Mouse (Mus musculus): Measurements from ENCODE around the gene Iqschfp. TPM values are rescaled to one million over a fixed set of nuclear protein-coding genes. Genes with fewer than 3 reads are reported as not detected.

Gene Iqschfp
- polyA plus RNA-seq, 1 experiment from 2014 or later: 0.10 TPM

DNA sequence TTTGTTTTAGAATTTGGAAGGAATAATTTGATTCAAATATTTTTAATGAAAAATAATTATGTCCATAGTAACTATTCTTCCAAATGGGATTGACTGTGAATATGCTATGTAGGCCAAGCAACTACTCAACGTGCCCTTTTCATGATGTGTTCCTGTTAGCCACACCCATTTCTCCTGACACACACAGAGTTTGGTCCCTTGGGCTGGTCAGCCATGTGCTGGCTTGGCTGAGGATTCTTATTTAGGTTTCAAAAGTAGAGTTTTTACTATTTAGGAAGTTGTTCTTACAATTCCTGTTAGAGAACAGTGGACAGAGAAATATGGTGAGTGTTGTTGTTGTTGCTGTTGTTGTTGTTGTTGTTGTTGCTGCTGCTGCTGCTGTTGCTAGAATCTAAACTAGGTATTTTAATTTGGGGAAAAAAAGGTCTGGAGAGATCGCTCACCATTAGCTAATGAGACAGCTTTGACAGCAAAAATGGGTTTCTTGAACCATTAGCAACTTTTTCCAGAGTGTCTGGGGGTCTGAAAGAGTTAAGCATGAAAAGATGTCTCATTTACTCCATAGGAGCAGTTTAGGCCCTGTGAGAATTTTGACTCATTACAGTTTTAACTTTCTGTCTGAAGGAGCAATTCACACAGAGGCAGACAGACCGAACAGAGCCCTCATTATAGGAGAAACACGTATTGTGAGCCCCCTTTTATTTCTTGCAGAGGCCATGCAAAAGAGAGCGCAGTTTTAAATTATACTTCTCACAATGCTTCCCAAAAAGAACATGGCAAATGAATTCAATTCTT lies 247.0 kb downstream of the Iqschfp start:
- 75% methylated on average over 5 of the region's 5 CpGs for WGBS
- Histone ChIP-seq H3K4me1 (ENCODE audit: control insufficient read depth, insufficient read depth, low read length) (no peaks in the 10 kb centered on the region), H3K27ac (ENCODE audit: low read length) (no peak overlapping the region), H3K9ac (ENCODE audit: low read length) (no peak overlapping the region), H3K4me3 (replicated peaks; ENCODE audit: low read length) (no peak overlapping the region), H3K9me3 (replicated peaks; ENCODE audit: control insufficient read depth, low read length) (no peaks in the 10 kb centered on the region), H3K27me3 (ENCODE audit: control insufficient read depth, insufficient read depth, low read length) (no peaks in the 10 kb centered on the region), H3K4me2 (ENCODE audit: low read depth, low read length) (no peak overlapping the region), H3K36me3 (ENCODE audit: control insufficient read depth, insufficient read depth, low read length) (no peaks in the 10 kb centered on the region)
- ATAC-seq (ENCODE audit: insufficient read depth, low FRiP score): no peak

DNA sequence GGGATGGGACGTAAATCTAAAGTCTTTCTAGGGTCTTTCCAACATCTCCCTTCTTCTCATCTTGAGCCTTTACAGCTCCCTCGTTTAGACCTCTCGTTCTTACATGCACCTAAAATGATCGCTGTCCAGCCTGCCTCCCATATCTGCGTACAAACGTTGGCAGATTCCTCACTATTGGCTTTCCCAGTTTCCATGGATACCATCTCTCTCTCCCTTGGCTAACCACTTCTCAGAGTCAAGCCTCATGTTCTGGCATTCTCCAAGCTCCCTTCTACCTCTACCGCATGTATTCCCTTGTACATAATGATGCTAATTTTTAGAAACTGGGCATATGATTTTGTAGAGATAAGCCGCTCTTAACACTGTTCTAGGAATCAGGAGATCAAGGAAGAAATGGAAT lies 258.7 kb downstream of the Iqschfp start:
- 79% methylated on average over 8 of the region's 8 CpGs for WGBS
- H3K9ac ChIP-seq (ENCODE audit: low read length): no peak overlapping the region
- H3K4me1 ChIP-seq (ENCODE audit: control insufficient read depth, insufficient read depth, low read length): no peaks in the 10 kb centered on the region
- no peak overlapping the region for H3K27ac ChIP-seq (ENCODE audit: low read length)
- ATAC-seq (ENCODE audit: insufficient read depth, low FRiP score): no peak
- H3K4me2 ChIP-seq (ENCODE audit: low read depth, low read length): no peak overlapping the region
- H3K27me3 ChIP-seq (ENCODE audit: control insufficient read depth, insufficient read depth, low read length): no peaks in the 10 kb centered on the region
- no peaks in the 10 kb centered on the region for H3K9me3 ChIP-seq (replicated peaks; ENCODE audit: control insufficient read depth, low read length)
- no peak overlapping the region for H3K4me3 ChIP-seq (replicated peaks; ENCODE audit: low read length)
- no peaks in the 10 kb centered on the region for H3K36me3 ChIP-seq (ENCODE audit: control insufficient read depth, insufficient read depth, low read length)

DNA sequence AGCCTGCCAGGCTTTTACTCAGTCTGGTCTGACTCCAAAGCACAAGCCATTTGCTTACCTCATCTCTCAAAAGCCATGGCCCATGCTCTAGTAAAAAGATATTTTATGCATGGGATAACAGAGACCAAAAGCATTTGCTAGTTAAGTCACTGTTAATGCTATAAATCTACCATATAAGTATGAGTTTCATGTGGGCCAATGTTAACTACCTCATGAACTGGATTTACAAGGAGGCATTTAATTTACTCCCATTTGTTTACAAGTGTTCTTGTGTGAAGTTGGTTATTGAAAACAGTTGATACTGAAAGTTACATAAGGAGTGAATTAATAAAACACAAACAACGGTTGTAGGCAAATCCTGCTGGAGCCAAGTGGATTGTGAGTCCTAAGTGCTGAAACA lies 268.1 kb downstream of the Iqschfp start:
- Histone ChIP-seq H3K27me3 (ENCODE audit: control insufficient read depth, insufficient read depth, low read length) (no peaks in the 10 kb centered on the region), H3K36me3 (ENCODE audit: control insufficient read depth, insufficient read depth, low read length) (no peaks in the 10 kb centered on the region), H3K9ac (ENCODE audit: low read length) (no peak overlapping the region), H3K27ac (ENCODE audit: low read length) (no peak overlapping the region), H3K9me3 (replicated peaks; ENCODE audit: control insufficient read depth, low read length) (no peaks in the 10 kb centered on the region), H3K4me3 (replicated peaks; ENCODE audit: low read length) (no peak overlapping the region), H3K4me1 (ENCODE audit: control insufficient read depth, insufficient read depth, low read length) (no peaks in the 10 kb centered on the region), H3K4me2 (ENCODE audit: low read depth, low read length) (no peak overlapping the region)
- no peak for ATAC-seq (ENCODE audit: insufficient read depth, low FRiP score)
- 69% methylated on average over 1 of the region's 1 CpGs for WGBS

- no peak for ATAC-seq (ENCODE audit: insufficient read depth, low FRiP score)
- Histone ChIP-seq H3K4me3 (replicated peaks; ENCODE audit: low read length) (no peak overlapping the region), H3K27ac (ENCODE audit: low read length) (no peak overlapping the region), H3K36me3 (ENCODE audit: control insufficient read depth, insufficient read depth, low read length) (no peaks in the 10 kb centered on the region), H3K4me1 (ENCODE audit: control insufficient read depth, insufficient read depth, low read length) (no peaks in the 10 kb centered on the region), H3K27me3 (ENCODE audit: control insufficient read depth, insufficient read depth, low read length) (no peaks in the 10 kb centered on the region), H3K4me2 (ENCODE audit: low read depth, low read length) (no peak overlapping the region), H3K9me3 (replicated peaks; ENCODE audit: control insufficient read depth, low read length) (no peaks in the 10 kb centered on the region), H3K9ac (ENCODE audit: low read length) (no peak overlapping the region)
- WGBS: 72% methylated on average over 3 of the region's 3 CpGs
Measured at GRCm38 (mm10) chr3:68160760-68161159, 268.7 kb downstream of the Iqschfp start.

DNA sequence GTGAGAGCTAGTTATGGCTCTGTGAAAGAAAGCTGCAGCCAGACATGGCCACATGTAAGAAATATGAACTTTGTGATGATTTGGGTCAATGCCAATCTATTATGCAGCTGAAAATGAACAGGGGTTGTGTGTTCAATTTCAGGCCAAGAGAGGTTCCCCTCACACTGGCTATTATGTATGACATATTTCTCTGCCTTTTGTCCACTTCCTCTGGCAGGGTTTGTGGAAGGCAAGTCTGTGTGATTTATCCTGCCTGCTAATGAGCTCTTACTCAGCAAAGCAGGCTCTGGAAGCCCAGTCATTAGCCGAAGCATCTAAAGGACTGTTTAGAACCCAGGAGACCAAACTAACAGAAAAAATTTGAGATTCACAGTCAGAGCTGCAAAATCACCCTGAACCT lies 286.2 kb downstream of the Iqschfp start:
- Histone ChIP-seq H3K4me3 (replicated peaks; ENCODE audit: low read length) (no peak overlapping the region), H3K4me1 (ENCODE audit: control insufficient read depth, insufficient read depth, low read length) (no peaks in the 10 kb centered on the region; the same call in 1 of the 2 replicates), H3K27ac (ENCODE audit: low read length) (no peak overlapping the region), H3K9me3 (replicated peaks; ENCODE audit: control insufficient read depth, low read length) (no peaks in the 10 kb centered on the region), H3K36me3 (ENCODE audit: control insufficient read depth, insufficient read depth, low read length) (no peaks in the 10 kb centered on the region), H3K4me2 (ENCODE audit: low read depth, low read length) (no peak overlapping the region), H3K9ac (ENCODE audit: low read length) (no peak overlapping the region), H3K27me3 (ENCODE audit: control insufficient read depth, insufficient read depth, low read length) (no peaks in the 10 kb centered on the region)
- 39% methylated on average over 1 of the region's 1 CpGs for WGBS
- ATAC-seq (ENCODE audit: insufficient read depth, low FRiP score): peak; percentile 37; the same call in 1 of the 2 replicates

DNA sequence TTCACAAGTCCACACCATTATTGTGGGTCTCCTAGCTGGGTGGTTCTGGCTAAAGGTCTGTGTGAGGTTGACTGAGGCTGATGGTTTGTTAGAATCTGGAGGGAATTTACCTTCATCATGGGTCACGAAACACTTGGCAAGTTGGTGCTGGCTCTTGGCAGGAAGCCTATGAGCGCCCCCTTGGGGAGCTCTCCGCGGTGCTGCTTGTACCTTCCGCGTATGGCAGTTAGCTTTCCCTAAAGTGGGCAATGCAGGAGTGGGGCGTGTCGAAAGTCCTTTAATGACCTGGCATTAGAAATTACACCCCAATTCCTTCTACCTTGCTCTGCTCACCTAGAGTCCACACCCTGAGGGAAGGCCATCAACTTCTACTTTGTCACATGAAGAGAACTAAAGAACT lies 295.4 kb downstream of the Iqschfp start:
- Histone ChIP-seq H3K4me3 (replicated peaks; ENCODE audit: low read length) (no peak overlapping the region), H3K27ac (ENCODE audit: low read length) (no peak overlapping the region), H3K27me3 (ENCODE audit: control insufficient read depth, insufficient read depth, low read length) (no peaks in the 10 kb centered on the region), H3K9ac (ENCODE audit: low read length) (no peak overlapping the region), H3K9me3 (replicated peaks; ENCODE audit: control insufficient read depth, low read length) (no peaks in the 10 kb centered on the region), H3K36me3 (ENCODE audit: control insufficient read depth, insufficient read depth, low read length) (no peaks in the 10 kb centered on the region), H3K4me2 (ENCODE audit: low read depth, low read length) (no peak overlapping the region), H3K4me1 (ENCODE audit: control insufficient read depth, insufficient read depth, low read length) (no peaks in the 10 kb centered on the region)
- 52% methylated on average over 8 of the region's 8 CpGs for WGBS
- no peak for ATAC-seq (ENCODE audit: insufficient read depth, low FRiP score)

- Histone ChIP-seq H3K36me3 (ENCODE audit: control insufficient read depth, insufficient read depth, low read length) (no peaks in the 10 kb centered on the region), H3K9ac (ENCODE audit: low read length) (no peak overlapping the region), H3K27ac (ENCODE audit: low read length) (no peak overlapping the region), H3K27me3 (ENCODE audit: control insufficient read depth, insufficient read depth, low read length) (no peaks in the 10 kb centered on the region), H3K4me2 (ENCODE audit: low read depth, low read length) (no peak overlapping the region), H3K4me1 (ENCODE audit: control insufficient read depth, insufficient read depth, low read length) (no peaks in the 10 kb centered on the region), H3K9me3 (replicated peaks; ENCODE audit: control insufficient read depth, low read length) (no peaks in the 10 kb centered on the region), H3K4me3 (replicated peaks; ENCODE audit: low read length) (no peak overlapping the region)
- no peak for ATAC-seq (ENCODE audit: insufficient read depth, low FRiP score)
- 78% methylated on average over 2 of the region's 2 CpGs for WGBS
Measured at GRCm38 (mm10) chr3:68189100-68189499, 297.1 kb downstream of the Iqschfp start.

DNA sequence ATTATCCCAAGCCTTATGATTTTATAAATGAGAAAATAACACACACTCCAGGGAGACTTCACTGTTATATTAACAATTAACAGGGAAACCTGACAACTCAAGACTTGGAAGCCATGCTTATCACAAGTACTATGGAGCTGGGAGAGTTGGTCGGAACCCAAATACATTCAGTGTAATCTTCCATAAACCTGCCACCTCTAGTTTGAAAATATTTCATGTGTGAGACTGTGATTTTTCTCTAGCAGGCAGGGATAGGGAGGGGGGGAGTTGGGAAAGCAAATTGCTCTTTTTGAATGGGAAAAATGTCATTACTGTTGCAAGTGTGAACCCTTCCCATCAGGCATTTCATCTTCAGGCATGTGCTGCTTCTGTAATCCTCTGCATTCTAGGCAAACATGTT lies 304.9 kb downstream of the Iqschfp start:
- Histone ChIP-seq H3K4me3 (replicated peaks; ENCODE audit: low read length) (no peak overlapping the region), H3K36me3 (ENCODE audit: control insufficient read depth, insufficient read depth, low read length) (no peaks in the 10 kb centered on the region), H3K4me2 (ENCODE audit: low read depth, low read length) (no peak overlapping the region), H3K27me3 (ENCODE audit: control insufficient read depth, insufficient read depth, low read length) (no peaks in the 10 kb centered on the region), H3K9me3 (replicated peaks; ENCODE audit: control insufficient read depth, low read length) (no peaks in the 10 kb centered on the region), H3K27ac (ENCODE audit: low read length) (no peak overlapping the region), H3K9ac (ENCODE audit: low read length) (no peak overlapping the region), H3K4me1 (ENCODE audit: control insufficient read depth, insufficient read depth, low read length) (no peaks in the 10 kb centered on the region)
- no peak for ATAC-seq (ENCODE audit: insufficient read depth, low FRiP score)
- 80% methylated on average over 1 of the region's 1 CpGs for WGBS

DNA sequence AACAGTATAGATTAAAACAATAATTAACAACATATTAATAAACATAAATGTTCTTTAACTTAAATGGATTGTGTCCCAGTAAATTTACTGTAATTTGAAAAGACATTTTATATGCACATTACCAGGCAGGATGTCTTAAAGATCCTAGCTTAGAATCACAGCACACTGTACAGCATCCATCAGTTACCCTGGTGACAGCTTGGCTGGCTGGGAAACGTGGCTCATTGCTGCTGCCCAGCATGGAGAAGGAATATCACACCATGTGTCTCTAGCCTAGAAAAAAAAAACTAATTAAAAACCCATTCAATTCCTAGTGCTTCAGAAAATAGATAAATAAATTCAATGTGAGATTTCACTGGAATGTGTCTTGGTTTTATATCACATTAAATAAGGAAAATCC lies 309.2 kb downstream of the Iqschfp start:
- Histone ChIP-seq H3K4me3 (replicated peaks; ENCODE audit: low read length) (no peak overlapping the region), H3K27me3 (ENCODE audit: control insufficient read depth, insufficient read depth, low read length) (no peaks in the 10 kb centered on the region), H3K27ac (ENCODE audit: low read length) (no peak overlapping the region), H3K4me2 (ENCODE audit: low read depth, low read length) (no peak overlapping the region), H3K4me1 (ENCODE audit: control insufficient read depth, insufficient read depth, low read length) (no peaks in the 10 kb centered on the region), H3K36me3 (ENCODE audit: control insufficient read depth, insufficient read depth, low read length) (no peaks in the 10 kb centered on the region), H3K9ac (ENCODE audit: low read length) (no peak overlapping the region), H3K9me3 (replicated peaks; ENCODE audit: control insufficient read depth, low read length) (no peaks in the 10 kb centered on the region)
- no peak for ATAC-seq (ENCODE audit: insufficient read depth, low FRiP score)
- 24% methylated on average over 1 of the region's 1 CpGs for WGBS
